Mouse (Mus musculus) right cerebral cortex, adult 2 months (tissue): ENCODE measurements around the gene Ccdc85c.
A peak's percentile ranks its signal among the peaks of the same experiment; 100 is the strongest.

Experiments used
- DNase-seq, 2 experiments: peaks; one replicate each; pipeline ENCODE4 v3.0.0; 2021 to 2022; ENCODE audit warnings: low spot score in 2 of 2

Gene Ccdc85c

DNA sequence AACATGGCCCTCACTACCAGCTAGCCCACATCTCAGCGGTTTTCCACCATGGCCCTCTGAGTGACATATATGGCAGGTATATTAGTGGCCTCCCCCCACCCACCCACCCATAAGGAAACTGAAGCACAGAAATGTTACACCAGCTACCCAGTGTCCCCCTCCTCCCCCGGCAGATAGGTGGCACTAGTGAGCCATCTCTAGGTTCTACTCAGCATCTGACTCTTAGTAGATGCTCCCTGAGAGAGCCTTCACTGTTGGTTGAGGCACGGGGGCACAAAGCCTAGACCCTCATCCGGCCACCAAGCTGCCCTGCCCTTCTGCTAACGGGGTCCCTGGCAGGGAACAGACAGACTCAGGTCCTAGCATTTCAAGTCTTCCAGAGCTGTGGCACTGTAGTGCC, 57.7 kb downstream of the Ccdc85c start:
- peak; percentile 52 to 68 for DNase-seq

DNA sequence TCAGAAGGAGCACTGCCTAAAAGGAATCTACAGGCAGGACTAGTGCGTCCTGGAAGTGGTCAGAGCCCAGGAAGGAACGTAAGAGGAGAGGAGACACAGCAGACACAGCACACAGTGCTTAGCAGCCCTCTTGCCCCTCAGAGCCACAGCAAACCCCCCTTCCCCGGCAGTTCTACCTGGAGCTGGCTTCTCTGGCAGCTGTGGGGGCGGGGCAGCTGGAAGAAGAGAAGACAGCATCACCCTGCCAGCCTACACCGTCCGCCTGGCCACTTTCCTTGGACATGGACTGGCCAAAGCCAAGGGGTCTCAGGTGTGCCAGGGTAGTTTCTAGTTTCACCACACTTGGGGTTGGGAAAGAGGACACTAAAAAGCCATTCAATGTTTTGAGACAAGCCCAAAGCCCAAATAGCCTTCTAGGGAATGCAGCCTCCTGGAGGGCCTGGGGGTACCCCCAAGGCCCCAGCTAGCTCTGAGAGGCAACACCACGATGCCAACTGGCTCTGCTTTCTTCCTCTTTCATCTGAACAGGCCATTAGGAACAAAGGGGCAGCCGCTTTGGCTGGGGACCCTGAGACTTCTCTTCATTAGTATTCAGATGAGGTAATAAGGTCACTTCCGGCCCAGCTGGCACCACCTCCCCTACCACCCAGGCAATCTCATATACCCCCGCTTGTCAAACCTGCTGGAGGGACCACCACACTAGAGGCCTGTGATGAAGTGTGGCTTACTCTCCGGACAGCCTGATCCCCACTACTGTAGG, 58.4 kb downstream of the Ccdc85c start:
- no peak for DNase-seq

DNA sequence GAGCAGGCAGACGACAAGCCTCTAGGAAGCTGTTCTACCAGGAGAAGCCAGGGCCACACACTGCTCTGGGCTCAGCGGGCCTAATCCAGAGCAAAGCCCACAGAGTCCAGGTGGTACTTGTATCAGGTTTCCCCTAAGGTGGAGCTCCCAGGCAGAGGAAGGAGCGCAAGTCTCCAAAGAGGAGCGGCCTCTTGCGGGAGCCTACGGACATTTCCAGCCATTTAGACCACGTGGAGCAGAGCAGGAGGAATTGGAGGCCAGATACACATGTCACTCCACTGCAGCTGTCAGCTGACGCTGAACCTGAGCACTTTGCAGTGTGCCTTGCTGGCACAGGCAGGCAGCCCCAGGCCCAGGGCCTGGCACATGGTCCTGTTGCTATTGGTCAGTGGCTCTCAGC, 60.1 kb downstream of the Ccdc85c start:
- no peak for DNase-seq

- no peak for DNase-seq
Measured at GRCm38 (mm10) chr12:108213090-108214041, 61.9 kb downstream of the Ccdc85c start.

DNA sequence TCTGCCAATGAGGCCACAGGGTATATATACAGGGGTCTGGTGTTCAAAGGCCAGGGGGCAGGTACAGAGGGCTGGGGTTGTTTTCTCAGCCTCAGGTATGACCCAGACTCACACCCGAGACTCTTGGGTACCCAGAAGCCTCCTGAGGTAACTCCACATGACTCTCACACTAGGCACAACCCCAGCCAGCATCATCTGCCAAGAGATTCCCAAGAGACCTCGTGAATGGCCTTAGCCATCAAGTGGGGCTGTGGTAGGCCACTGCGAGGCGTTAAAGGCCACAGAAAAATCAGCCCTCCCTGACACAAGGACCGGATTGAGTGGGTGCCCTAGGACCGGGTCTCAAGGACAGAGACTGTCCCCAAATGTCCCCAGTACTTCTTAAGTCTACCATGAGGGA, 62.7 kb downstream of the Ccdc85c start:
- no peak for DNase-seq

DNA sequence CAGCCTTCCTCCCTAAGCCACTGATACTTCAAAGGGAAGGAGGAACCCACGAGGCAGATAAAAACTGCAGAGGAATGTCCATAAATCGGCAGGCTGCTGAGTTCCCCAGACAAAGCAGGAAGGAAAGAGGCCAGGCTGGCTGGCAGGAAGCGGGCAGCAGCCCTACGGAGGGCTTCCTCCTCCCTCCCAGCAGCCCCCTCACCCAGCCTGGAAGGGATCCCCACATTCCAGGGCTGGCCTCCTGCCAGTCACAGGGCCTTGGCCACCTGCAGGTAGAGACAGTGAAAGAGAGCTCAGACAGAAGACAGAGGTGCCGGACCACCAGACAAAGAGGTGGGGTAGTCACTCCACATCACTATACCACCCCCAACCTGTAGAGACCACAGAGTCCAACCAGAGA, 63.2 kb downstream of the Ccdc85c start:
- no peak for DNase-seq

DNA sequence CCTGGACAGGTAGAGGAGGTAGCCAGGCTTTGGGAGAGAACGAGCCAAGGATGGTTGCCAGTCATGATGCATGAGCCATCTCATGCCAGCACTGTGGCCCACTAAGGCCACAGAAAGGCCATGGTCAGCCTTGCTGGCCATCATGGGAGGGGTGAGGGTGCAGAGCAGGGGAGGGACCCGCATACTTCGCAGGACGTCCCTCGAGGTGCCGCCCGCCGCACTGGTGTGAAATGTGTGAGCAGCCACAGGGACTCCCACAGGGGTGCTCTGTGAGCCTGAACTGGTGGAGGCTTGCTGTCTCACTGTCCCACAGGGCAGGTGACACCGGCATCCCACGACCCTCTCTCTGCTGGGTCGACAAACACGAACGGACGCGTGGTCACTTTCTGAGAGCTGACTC, 64.6 kb downstream of the Ccdc85c start:
- DNase-seq = no peak

- DNase-seq = peak; percentile 78 to 79
Measured at GRCm38 (mm10) chr12:108208726-108209438, 66.3 kb downstream of the Ccdc85c start.

GRCm38 (mm10) chr12:108208216-108208615, 67.0 kb downstream of the Ccdc85c start:
- DNase-seq = no peak

GRCm38 (mm10) chr12:108206641-108207040, 68.6 kb downstream of the Ccdc85c start:
- peak; percentile 79 to 81 for DNase-seq

DNA sequence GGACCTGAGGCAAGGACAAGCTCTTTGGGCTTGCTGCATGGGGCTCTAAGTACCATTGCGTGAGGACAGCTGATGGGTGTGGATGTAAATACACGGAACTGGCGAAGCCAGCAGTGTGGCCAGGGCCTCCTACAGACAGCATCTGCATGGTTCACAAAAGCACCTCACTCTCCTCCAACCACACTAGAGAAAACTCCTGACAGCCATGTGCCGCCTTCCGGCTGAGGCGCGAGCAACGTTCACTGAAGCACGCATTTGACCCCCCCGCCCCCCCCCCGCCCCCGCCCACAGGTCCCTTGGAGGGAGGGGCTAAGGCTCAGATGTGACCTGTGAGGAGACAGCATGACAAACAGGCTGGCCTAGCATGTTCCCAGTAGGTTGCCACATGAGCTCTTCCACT, 70.2 kb downstream of the Ccdc85c start:
- DNase-seq = no peak

DNA sequence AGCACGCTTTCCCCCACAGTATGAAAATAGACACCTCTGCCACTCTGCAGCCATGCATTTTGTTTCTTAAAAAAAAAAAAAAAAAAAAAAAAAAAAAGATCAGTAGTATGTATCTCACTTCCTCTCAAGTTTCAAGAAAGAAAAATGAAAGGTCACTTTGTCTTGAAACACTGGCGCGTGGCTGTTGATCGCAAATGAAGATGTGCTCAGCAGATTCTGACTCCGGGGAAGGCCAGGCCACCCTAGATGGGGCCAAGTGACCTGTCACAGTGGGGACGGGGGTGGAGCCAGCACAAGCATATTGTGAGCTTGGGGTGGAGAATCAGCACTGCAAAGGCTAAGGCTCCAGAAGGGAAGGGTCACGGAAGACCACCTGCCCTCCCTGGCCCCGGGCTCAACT, 71.3 kb downstream of the Ccdc85c start:
- DNase-seq = no peak

DNA sequence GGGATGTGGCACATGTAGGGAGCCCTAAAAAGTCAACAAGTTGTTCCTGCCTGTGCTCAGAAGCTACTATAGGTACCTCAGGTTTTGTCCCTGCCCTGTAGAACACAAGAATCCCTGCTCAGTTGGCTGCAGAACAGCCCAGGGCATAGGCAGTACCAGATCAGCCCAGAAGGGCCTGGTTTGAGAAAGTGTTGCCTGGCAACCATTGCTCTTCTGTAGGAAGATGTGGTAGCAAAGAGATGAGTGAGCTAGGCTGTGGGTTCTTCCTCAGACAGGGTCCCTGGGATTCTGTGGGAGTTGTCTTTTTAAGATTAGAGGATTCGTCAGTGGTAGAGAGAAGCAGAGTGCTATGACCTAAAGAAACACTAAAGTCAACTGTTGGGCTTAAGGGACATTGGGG, 75.1 kb downstream of the Ccdc85c start:
- no peak for DNase-seq

DNA sequence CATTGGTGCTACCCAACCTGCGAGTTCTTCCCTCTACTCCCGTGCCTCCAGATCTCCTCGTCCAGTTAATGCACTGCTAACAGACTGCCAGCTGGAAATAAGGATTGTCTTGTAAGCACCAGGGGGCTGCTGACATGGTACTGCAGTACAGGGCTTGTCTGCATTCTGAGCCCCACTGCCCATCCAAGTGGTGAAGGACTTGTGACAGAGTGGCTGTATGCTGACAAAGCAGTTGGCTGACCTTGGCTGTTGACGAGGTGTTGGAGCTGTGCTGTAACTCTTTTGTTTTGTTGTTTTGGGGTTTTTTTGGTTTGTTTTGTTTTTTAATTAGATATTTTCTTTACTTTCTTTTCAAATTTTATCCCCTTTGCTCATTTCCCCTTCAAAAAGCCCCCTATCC, 76.8 kb downstream of the Ccdc85c start:
- DNase-seq = no peak

DNA sequence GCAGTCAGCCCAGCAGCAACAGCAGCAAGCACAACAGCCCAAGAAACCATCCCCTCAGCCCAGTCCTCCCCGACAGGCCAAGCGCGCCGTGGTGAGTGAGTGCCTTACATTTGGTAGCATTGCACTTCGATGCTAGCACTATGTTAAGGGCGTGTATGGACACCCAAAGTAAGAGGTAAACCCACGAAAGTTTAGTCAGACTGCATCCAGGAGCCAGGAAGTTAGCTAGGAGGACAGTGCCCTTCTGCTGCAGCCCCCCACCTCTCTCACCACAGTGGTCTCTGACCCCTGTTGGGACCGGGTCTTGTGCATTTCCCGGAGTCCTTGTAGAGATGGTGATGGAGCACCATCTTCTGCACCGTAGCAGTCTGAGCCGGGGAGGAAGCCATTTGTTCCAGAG, 79.5 kb downstream of the Ccdc85c start:
- no peak for DNase-seq

DNA sequence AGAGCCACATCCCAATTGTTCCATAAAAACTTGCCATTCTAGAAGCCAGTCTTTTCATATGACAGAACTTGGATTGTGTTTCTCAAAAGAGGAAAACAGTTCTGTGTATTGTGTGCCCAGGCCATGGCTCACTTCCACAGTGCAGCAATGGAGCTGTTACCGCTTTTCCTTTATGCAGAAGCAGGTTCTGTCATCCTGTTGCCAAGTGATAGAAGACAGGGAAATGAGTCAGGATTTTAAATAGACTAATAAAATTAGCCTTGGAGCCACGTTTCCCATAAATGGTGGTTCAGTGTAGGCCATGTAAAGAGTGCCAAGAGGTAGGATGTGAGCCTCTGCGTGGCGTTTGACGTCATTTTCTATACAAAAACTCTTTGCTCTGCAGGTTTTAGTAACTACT, 81.3 kb downstream of the Ccdc85c start:
- peak; percentile 44 to 60 for DNase-seq

- no peak for DNase-seq
Measured at GRCm38 (mm10) chr12:108187541-108188091, 87.6 kb downstream of the Ccdc85c start.

GRCm38 (mm10) chr12:108181716-108182115, 93.5 kb downstream of the Ccdc85c start:
- no peak for DNase-seq

GRCm38 (mm10) chr12:108179321-108180266, 95.6 kb downstream of the Ccdc85c start, which contains the start of gene Ccnk:
TSS of gene Ccnk (plus strand) at chr12:108179579.
- DNase-seq = peak; percentile 99

- no peak for DNase-seq
Measured at GRCm38 (mm10) chr12:108179246-108179320, 96.1 kb downstream of the Ccdc85c start, which contains the start of gene Setd3. TSS of gene Setd3 (minus strand) at chr12:108179314.
